Mouse (Mus musculus): ENCODE data around the gene Snn. TPM values are rescaled to one million over a fixed set of nuclear protein-coding genes. Genes with fewer than 3 reads are reported as not detected.

Snn gene
- total and polyA plus RNA-seq, 3 experiments = 0.73 to 2.4 TPM; not detected in 1

DNA sequence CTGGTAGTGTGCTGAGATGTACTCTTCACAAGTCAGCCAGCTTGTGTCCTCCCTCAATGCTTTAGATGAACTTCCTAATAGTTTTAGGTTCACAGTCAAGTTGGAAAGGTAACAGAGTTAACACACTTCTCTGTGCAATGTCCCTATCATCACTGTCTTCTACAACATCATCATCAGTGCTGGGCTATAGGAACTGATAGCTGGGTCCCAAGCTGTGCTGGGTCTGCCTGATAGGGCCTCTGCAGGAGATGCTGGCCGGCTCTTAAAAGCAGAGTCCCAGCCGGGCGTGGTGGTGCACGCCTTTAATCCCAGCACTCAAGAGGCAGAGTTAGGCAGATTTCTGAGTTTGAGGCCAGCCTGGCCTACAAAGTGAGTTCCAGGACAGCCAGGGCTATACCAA lies 29.9 kb upstream of the Snn start:
- TF ChIP-seq USF2 (IDR thresholded peaks at IDR 0.05; ENCODE audit: borderline replicate concordance in 1 of 2, insufficient read depth in 1 of 2, low read depth in 1 of 2, low read length in 2 of 2) (no peak), MYC (IDR thresholded peaks at IDR 0.05; ENCODE audit: low read depth, low read length) (no peak), RCOR1 (IDR thresholded peaks at IDR 0.05; ENCODE audit: low read depth, low read length) (no peak)
- peak; percentile 28 for DNase-seq (ENCODE audit: low read depth, low spot score)
- no peaks in the 10 kb centered on the region for H3K9me3 ChIP-seq (replicated peaks; ENCODE audit: insufficient read depth, low read length)

DNA sequence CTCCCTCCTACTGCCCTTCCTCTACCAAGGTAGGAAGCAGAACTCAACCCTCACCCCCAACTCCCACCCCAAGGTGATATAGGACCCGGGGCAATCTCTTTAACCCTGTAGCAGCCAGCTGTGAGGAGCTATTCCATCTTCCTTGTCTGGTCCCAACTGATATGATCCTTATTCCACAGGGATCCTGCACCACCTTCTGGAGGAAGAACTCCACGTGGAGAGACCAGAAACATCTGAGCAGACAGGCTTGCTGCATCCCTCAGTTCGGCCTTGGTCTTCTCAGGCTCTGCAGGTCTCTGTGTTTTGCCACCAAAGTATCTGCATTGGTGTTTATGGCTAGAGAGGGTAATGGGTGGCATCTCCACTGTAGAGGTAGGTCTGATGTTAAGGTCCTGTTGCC lies 29.4 kb upstream of the Snn start:
- H3K9ac ChIP-seq (ENCODE audit: control insufficient read depth, low read depth, low read length, poor library complexity, severe bottlenecking) = no peak overlapping the region
- no peak for DNase-seq (ENCODE audit: low read depth, low spot score)
- no peaks in the 10 kb centered on the region for H3K79me2 ChIP-seq (ENCODE audit: control insufficient read depth, insufficient read depth, low read length, poor library complexity)
- no peaks in the 10 kb centered on the region for H3K27me3 ChIP-seq (ENCODE audit: control insufficient read depth in 1 of 2, insufficient read depth in 2 of 2, low read length in 2 of 2)
- H3K4me1 ChIP-seq (ENCODE audit: control insufficient read depth in 1 of 2, insufficient read depth in 2 of 2, low read length in 2 of 2) = no peaks in the 10 kb centered on the region; a peak in 1 of 4 replicates
- no peak overlapping the region for H3K4me3 ChIP-seq (ENCODE audit: control insufficient read depth in 1 of 2, insufficient read depth in 1 of 2, low read depth in 2 of 2, low read length in 2 of 2)
- H3K27ac ChIP-seq (ENCODE audit: control insufficient read depth, low read depth, low read length) = no peak overlapping the region
- no peaks in the 10 kb centered on the region for H3K36me3 ChIP-seq (ENCODE audit: control insufficient read depth in 1 of 2, insufficient read depth in 2 of 2, low read length in 2 of 2)
- TF ChIP-seq NRF1 (IDR thresholded peaks at IDR 0.05; ENCODE audit: insufficient read depth, low read depth, low read length, poor library complexity, severe bottlenecking) (no peak), EP300 (IDR thresholded peaks at IDR 0.05; ENCODE audit: low read depth in 1 of 2, low read length in 2 of 2) (no peak), JUND (IDR thresholded peaks at IDR 0.05; ENCODE audit: low read depth, low read length) (no peak), SIN3A (IDR thresholded peaks at IDR 0.05; ENCODE audit: low read length) (no peak), GATA1 (IDR thresholded peaks at IDR 0.05; ENCODE audit: low read depth, low read length) (no peak), NELFE (IDR thresholded peaks at IDR 0.05; ENCODE audit: low read depth, low read length) (no peak), KAT2A (conservative IDR thresholded peaks at IDR 0.05; ENCODE audit: low read depth, low read length) (no peak), MYB (IDR thresholded peaks at IDR 0.05; ENCODE audit: low read depth, low read length) (no peak), MEF2A (IDR thresholded peaks at IDR 0.05; ENCODE audit: extremely low read depth, insufficient replicate concordance, low read depth, low read length, poor library complexity, severe bottlenecking) (no peak), POLR2AphosphoS2 (IDR thresholded peaks at IDR 0.05; ENCODE audit: low read length) (no peak), CHD1 (IDR thresholded peaks at IDR 0.05; ENCODE audit: low read depth, low read length) (no peak), ELF1 (IDR thresholded peaks at IDR 0.05; ENCODE audit: low read depth, low read length) (no peak), TCF12 (IDR thresholded peaks at IDR 0.05; ENCODE audit: low read depth, low read length) (no peak), GABPA (IDR thresholded peaks at IDR 0.05; ENCODE audit: low read depth, low read length) (no peak)
- H3K9me3 ChIP-seq (replicated peaks; ENCODE audit: insufficient read depth, low read length) = no peaks in the 10 kb centered on the region

More for the DNA sequence above, 29.9 kb upstream of the Snn start:
- Histone ChIP-seq H3K79me2 (ENCODE audit: control insufficient read depth, insufficient read depth, low read length, poor library complexity) (no peaks in the 10 kb centered on the region), H3K27ac (ENCODE audit: control insufficient read depth, low read depth, low read length) (no peak overlapping the region), H3K27me3 (ENCODE audit: control insufficient read depth in 1 of 2, insufficient read depth in 2 of 2, low read length in 2 of 2) (no peaks in the 10 kb centered on the region), H3K4me3 (ENCODE audit: control insufficient read depth in 1 of 2, insufficient read depth in 1 of 2, low read depth in 2 of 2, low read length in 2 of 2) (no peak overlapping the region), H3K9ac (ENCODE audit: control insufficient read depth, low read depth, low read length, poor library complexity, severe bottlenecking) (no peak overlapping the region), H3K36me3 (ENCODE audit: control insufficient read depth in 1 of 2, insufficient read depth in 2 of 2, low read length in 2 of 2) (no peaks in the 10 kb centered on the region), H3K4me1 (ENCODE audit: control insufficient read depth in 1 of 2, insufficient read depth in 2 of 2, low read length in 2 of 2) (no peaks in the 10 kb centered on the region; a peak in 1 of 4 replicates)
